Mouse (Mus musculus): ENCODE measurements around the gene Ankrd44. TPM values are rescaled to one million over a fixed set of nuclear protein-coding genes. Genes with fewer than 3 reads are reported as not detected.

Gene Ankrd44
- total RNA-seq, 2 experiments from 2014 or later, result 19.9 to 23.5 TPM

DNA sequence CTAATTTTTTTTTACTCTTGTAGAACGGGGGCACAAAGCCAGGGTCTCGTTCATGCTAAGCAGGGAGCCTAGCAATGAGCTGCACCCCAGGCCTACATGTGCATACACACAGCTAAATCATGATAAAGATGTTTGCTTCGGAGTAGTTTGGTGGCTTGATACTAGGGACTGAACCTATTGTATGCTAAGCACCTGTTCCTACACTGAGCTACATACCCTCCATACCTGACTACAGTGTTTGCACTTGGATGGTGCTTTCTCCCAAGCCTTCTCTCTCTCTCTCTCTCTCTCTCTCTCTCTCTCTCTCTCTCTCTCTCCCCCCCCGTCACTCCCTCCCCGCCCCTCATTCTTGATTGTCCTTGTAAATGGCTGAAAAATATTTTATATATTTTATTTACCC lies 49.2 kb downstream of the Ankrd44 start:
- no peak overlapping the region for H3K27ac ChIP-seq
- TF ChIP-seq CTCF (IDR thresholded peaks at IDR 0.05), result no peak
- no peak for DNase-seq (ENCODE audit: extremely low spot score in 1 of 2, low spot score in 2 of 2)
- H3K4me3 ChIP-seq, result no peak overlapping the region
- intact Hi-C loops (cut with DNase I), result no loop called here

DNA sequence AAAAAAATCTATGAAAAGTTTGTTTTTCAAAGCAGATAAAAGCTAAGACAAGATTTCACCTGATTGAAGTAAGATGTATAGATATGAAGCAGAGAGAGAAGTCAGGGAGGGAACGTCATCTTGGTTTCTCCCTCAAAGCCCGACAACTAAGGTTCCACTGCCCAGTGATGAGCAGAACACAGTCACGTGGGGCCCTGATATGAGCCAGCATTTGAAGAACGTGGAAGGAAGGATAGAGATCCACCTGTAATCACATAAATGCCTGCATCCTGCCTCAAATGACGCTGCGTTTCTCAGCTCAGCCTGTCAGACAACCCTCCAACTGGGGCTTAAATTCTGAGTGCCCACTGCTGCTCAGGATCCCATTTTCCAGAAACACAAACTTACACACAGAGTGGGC lies 52.1 kb downstream of the Ankrd44 start:
- no peak overlapping the region for H3K4me3 ChIP-seq
- no peak overlapping the region for H3K27ac ChIP-seq
- no peak for TF ChIP-seq CTCF (IDR thresholded peaks at IDR 0.05)
- no peak for DNase-seq (ENCODE audit: extremely low spot score in 1 of 2, low spot score in 2 of 2)
- intact Hi-C loops (cut with DNase I), result no loop called here

DNA sequence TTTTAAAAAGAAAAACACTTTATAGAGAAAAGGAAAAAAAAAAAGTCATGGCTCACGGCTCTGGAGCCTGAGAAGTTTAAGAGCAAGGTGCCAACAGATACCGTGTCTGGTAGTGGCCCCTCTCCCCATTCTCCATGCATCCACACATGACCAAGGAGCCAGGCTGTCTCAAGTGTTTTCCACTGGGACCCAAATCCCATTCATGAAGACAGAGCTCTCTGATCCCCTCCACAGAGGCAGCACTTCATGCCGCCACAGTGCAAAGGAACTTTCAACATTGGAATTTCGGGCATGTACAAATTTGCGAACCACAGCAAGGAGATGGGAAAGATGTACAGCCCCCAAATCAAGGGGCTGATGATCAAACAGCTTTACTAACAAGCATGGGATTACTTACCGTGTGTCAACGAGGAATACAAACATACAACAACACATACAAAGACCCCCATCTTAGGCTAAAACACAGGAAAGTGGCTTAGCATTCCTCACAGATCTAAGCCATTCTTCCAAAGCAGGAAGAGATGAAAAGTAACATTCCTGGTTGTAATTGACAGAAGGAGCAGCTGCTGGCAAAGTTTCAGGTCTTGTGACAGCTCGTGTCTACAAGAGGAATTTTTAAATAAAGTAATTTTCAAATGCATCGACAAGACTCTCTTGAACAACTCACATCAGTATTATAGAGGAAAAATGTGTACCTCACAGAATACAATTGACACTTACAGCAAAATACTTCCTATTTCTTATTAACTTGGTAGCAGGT lies 53.1 kb downstream of the Ankrd44 start:
- no peak overlapping the region for H3K27ac ChIP-seq
- no peak for DNase-seq (ENCODE audit: extremely low spot score in 1 of 2, low spot score in 2 of 2)
- intact Hi-C loops (cut with DNase I), result no loop called here

DNA sequence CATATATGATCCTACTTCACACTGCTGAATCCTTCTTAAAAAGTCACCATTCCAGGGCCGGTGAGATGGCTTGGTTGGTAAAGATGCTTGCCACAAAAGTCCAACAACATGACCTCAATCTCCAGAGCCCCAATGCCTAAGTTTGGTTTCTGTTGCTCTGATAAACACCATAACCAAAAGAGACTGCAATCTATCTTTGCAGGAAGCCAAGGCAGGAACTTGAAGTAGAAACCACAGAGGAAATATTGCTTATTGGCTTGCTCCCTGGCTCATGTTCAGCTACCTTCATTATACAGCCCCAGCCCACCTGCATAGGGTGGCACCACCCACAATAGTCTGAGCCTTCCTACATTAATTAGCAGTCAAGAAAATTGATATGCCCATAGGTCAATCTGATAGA lies 54.9 kb downstream of the Ankrd44 start:
- no peak for DNase-seq (ENCODE audit: extremely low spot score in 1 of 2, low spot score in 2 of 2)
- no peak overlapping the region for H3K4me3 ChIP-seq
- intact Hi-C loops (cut with DNase I), result no loop called here
- no peak overlapping the region for H3K27ac ChIP-seq
- TF ChIP-seq CTCF (IDR thresholded peaks at IDR 0.05), result no peak

More for the DNA sequence above, 53.1 kb downstream of the Ankrd44 start:
- no peak overlapping the region for H3K4me3 ChIP-seq
- TF ChIP-seq CTCF (IDR thresholded peaks at IDR 0.05), result no peak

DNA sequence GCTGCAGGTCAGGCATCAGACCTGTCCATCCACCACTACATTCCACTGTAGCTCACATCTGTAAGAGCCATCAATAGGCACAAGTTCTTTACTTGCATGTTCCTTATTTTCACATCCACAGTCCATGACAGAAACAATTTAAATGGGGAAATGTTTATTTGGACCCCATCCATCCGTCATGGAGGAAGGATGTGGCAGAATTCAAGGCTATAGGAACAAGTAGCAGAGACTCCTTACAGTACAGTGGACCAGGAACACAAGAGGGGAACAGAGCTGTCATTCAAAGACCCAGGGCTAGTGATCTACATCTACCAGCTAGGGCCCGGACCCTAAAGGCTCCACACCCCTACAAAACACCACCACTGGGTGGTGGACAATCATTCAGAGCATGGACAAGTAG lies 55.6 kb downstream of the Ankrd44 start:
- DNase-seq (ENCODE audit: extremely low spot score in 1 of 2, low spot score in 2 of 2), result no peak
- intact Hi-C loops (cut with DNase I), result no loop called here
- no peak for TF ChIP-seq CTCF (IDR thresholded peaks at IDR 0.05)
- no peak overlapping the region for H3K4me3 ChIP-seq
- H3K27ac ChIP-seq, result no peak overlapping the region

DNA sequence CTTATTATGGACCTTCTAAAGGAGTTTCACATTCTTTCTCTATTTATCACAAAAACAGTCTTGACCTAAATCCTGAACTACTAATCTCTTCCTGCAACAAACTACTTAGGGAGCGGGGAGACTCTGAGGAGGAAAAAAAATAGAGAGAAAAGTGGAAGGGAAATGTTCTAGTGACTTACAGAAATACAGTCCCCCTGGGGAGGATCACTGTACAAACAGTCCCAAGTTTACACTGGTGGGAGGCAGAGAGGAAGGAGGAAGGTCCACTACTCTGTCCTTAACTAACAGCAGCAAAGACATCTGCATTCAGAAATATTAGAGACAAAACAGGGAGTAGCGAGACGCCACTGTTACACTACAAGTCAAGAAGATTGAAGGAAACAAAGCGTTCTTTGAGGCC lies 59.0 kb downstream of the Ankrd44 start:
- H3K4me3 ChIP-seq, result no peak overlapping the region
- no peak overlapping the region; the same call in 1 of the 2 replicates for H3K27ac ChIP-seq
- TF ChIP-seq CTCF (IDR thresholded peaks at IDR 0.05), result no peak
- intact Hi-C loops (cut with DNase I), result no loop called here
- no peak for DNase-seq (ENCODE audit: extremely low spot score in 1 of 2, low spot score in 2 of 2)

DNA sequence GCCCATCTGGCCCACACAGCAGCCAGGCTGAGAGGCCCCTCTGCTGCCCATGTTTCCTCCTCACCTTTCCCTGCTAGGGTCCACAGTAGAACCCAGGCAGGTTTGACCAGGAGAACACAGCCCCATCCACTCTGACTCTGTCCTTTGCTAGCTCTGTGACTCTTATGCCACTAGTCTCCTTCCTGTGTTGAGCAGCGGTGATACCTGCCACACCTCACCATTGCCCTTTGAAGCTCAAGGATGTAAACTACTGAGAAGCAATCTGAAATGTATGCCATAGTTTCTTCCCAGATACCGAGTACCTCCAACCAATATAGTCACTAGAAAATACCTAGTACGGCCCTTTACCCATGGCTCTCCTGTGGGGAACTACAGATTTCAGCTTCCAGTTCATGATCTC lies 60.1 kb downstream of the Ankrd44 start:
- DNase-seq (ENCODE audit: extremely low spot score in 1 of 2, low spot score in 2 of 2), result no peak
- Histone ChIP-seq H3K27ac (no peak overlapping the region), H3K4me3 (no peak overlapping the region)
- intact Hi-C loops (cut with DNase I), result no loop called here
- no peak for TF ChIP-seq CTCF (IDR thresholded peaks at IDR 0.05)

DNA sequence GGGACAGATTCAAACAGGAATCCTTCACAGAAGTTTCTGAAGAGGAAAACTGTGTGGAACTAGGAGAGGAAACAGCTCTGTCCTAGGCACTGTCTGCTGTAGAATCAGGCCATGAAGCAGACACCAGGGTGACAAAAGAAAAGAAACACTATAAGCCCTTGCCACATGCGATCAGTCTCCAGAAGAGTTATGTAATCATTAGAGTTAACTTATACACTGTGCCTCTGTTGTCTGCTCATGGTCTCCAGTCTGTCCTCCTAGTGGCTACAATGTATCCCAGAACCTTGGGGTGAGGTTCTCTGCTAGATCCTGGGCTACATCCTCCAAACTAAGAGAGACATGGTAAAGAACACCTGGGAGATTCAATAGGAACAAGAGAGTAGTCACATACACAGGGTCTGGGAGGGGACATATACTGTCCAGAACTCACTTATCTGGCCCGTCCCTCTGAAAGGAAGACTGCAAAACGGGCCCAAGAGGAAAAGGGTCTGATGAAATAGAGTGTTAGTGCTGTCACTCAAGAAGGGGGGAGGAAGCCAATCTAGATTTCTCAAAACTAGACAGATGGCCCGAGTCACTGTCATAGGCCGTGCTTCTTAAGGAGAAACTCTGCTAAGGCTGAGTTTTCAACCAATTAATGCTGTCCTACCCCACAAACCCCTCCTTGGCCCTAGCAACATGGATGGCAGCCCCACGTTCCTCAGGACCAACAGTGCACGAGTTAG lies 61.1 kb downstream of the Ankrd44 start:
- intact Hi-C loops (cut with DNase I), result no loop called here
- no peak for TF ChIP-seq CTCF (IDR thresholded peaks at IDR 0.05)

DNA sequence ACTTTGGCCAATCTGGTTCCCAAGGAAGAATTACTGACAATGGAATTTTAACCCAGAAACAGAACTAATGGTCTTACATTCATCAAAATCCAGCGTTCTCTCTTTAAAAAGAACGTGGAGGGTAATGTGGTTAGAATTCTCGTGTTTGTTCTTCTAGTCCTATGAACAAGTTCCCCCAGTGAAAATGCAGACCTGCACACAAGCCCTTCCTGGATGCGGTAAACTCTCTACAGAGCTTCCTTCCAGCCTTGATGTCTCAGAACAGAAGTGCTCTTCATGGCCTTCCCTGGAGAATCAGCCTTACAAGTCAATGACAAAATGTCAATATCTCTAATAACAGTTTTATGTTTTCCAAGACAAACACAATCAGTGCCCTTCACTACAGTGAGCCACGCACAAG lies 65.8 kb downstream of the Ankrd44 start:
- Histone ChIP-seq H3K27ac (no peak overlapping the region), H3K4me3 (no peak overlapping the region)
- no peak for DNase-seq (ENCODE audit: extremely low spot score in 1 of 2, low spot score in 2 of 2)
- intact Hi-C loops (cut with DNase I), result no loop called here
- TF ChIP-seq CTCF (IDR thresholded peaks at IDR 0.05), result no peak

More for the DNA sequence above, 61.1 kb downstream of the Ankrd44 start:
- Histone ChIP-seq H3K4me3 (no peak overlapping the region), H3K27ac (no peak overlapping the region)
- no peak for DNase-seq (ENCODE audit: extremely low spot score in 1 of 2, low spot score in 2 of 2)

DNA sequence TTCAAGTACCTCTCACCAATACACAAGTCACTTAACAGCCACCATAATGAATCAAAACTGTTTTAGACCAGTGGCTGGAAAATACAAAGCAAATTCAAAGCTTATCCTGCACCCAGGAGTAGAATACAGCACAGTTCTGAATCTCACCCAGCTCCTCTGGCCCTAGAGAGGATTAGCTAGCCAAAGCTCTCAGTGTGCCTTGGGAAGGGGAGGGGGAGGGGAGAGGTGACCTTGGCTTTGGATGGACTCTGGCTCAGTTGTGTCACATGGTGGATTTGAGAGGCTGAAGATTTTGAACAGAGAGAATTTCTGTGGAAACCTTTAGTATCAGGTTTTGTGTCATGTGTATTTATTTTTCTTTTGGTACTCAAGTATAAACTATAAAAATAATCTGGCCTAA lies 66.3 kb downstream of the Ankrd44 start:
- no peak for TF ChIP-seq CTCF (IDR thresholded peaks at IDR 0.05)
- Histone ChIP-seq H3K27ac (no peak overlapping the region), H3K4me3 (no peak overlapping the region)
- intact Hi-C loops (cut with DNase I), result no loop called here
- DNase-seq (ENCODE audit: extremely low spot score in 1 of 2, low spot score in 2 of 2), result no peak

DNA sequence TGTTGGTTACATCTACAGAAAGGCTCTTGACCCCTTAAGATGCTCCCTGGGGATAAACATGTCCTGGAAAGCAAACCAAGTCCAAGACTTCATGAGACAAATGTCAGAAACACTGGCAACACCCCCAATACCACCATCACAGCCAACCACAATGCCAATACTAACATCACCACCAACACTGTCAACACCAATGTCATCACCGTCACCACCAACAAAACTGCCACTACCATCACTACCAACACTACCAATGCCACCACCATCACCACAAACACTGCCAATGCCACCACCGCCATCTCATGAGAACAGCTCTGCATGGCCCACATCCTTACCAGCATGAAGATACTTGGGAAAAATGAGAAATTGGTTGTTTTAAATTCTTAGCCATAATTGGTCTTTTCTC lies 67.3 kb downstream of the Ankrd44 start:
- H3K27ac ChIP-seq, result no peak overlapping the region
- no peak overlapping the region for H3K4me3 ChIP-seq
- intact Hi-C loops (cut with DNase I), result no loop called here
- no peak for DNase-seq (ENCODE audit: extremely low spot score in 1 of 2, low spot score in 2 of 2)
- no peak for TF ChIP-seq CTCF (IDR thresholded peaks at IDR 0.05)

DNA sequence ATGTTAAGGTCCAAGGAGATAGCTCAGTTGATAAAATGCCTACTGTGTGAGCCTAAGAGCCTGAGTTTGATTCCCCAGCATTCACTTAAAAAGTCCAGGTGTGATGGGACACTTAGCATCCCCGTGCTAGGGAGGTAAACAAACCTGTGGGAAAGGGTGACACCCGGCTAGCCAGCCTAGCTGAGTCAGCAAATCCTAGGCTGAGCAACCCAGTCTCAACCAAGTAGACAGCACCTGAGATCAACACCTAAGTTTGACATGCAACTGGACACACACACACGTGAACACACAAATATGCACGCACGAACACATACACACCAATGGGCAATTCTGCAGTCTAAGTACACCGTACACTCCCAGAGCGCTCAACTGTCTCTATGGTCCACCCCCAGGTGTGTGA lies 69.7 kb downstream of the Ankrd44 start:
- Histone ChIP-seq H3K4me3 (no peak overlapping the region), H3K27ac (no peak overlapping the region)
- DNase-seq (ENCODE audit: extremely low spot score in 1 of 2, low spot score in 2 of 2), result no peak
- TF ChIP-seq CTCF (IDR thresholded peaks at IDR 0.05), result no peak
- intact Hi-C loops (cut with DNase I), result no loop called here

DNA sequence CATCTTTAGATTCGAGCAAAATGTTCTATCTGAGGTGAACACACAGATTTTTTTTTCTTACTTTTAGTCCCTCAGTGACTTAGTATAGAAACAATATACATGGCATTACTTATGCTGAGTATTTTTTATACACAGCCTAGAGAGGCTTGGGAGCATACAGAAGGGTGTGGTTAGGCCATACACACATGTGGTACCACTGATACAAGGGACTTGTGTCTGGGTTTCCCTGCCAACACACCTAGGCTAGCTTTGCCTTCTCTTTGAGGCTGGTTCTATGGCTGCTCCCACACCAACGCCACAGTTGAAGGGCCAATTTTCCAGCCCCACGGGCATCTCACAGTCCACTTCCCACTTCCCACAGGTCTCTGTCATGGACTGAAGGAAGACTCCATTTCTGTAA lies 70.2 kb downstream of the Ankrd44 start:
- Histone ChIP-seq H3K4me3 (no peak overlapping the region), H3K27ac (no peak overlapping the region)
- no peak for TF ChIP-seq CTCF (IDR thresholded peaks at IDR 0.05)
- intact Hi-C loops (cut with DNase I), result no loop called here
- no peak for DNase-seq (ENCODE audit: extremely low spot score in 1 of 2, low spot score in 2 of 2)
